Mouse (Mus musculus) heart, postnatal 0 days (tissue): ENCODE measurements at regions not wholly inside any gene's neighbourhood (a gene's known extent, or its start where the extent isn't known, plus 50 kb on each side); places are given as distances from the start of the nearest gene placed in this dataset.

Source experiments
- ATAC-seq: fragments of 200-750 bp; cut with Nextera tagmentation; 2 replicates; pipeline ENCODE4 v1.8.0; 2017; ENCODE audit warnings: low read depth, moderate number of reproducible peaks, moderate library complexity; ENCODE audit not compliant: insufficient read depth
- DNase-seq: peaks from one replicate; pipeline ENCODE4 v3.0.0-alpha.2; 2016; ENCODE audit warnings: low spot score
- H3K27ac ChIP-seq: fragments of 300-500 bp; sonication (generic); 2 replicates; pipeline ENCODE4 v1.5.1; 2014; ENCODE audit warnings: low read depth, mild to moderate bottlenecking
- H3K27me3 ChIP-seq: fragments of 300-500 bp; sonication (generic); 2 replicates; pipeline ENCODE4 v1.6.1; 2014; ENCODE audit warnings: low read length, mixed read lengths; ENCODE audit not compliant: control insufficient read depth, insufficient read depth
- H3K36me3 ChIP-seq: fragments of 300-500 bp; sonication (generic); replicated peaks from 2 replicates; pipeline ENCODE4 v1.6.1; 2014; ENCODE audit warnings: low read length, mixed read lengths; ENCODE audit not compliant: control insufficient read depth, insufficient read depth
- H3K4me1 ChIP-seq: fragments of 300-500 bp; sonication (generic); 2 replicates; pipeline ENCODE4 v1.6.1; 2014; ENCODE audit warnings: antibody characterized with exemption; ENCODE audit not compliant: control insufficient read depth, insufficient read depth
- H3K4me2 ChIP-seq: fragments of 300-500 bp; sonication (generic); 2 replicates; pipeline ENCODE4 v1.6.1; 2014; ENCODE audit warnings: low read depth, mild to moderate bottlenecking, low read length, moderate library complexity
- H3K4me3 ChIP-seq: fragments of 300-500 bp; sonication (generic); 2 replicates; pipeline ENCODE4 v1.5.1; 2014; ENCODE audit warnings: low read depth, low read length
- H3K9ac ChIP-seq: fragments of 300-500 bp; sonication (generic); replicated peaks from 2 replicates; pipeline ENCODE4 v1.6.1; 2014; ENCODE audit warnings: low read depth, low read length, mixed read lengths
- H3K9me3 ChIP-seq: fragments of 300-500 bp; sonication (generic); replicated peaks from 2 replicates; pipeline ENCODE4 v1.6.1; 2016; ENCODE audit warnings: low read length; ENCODE audit not compliant: control insufficient read depth
- CTCF ChIP-seq: IDR thresholded peaks from 2 replicates; pipeline ENCODE4 v1.5.1; 2016; ENCODE audit warnings: antibody characterized with exemption, control low read depth, low read depth
- EP300 ChIP-seq: IDR thresholded peaks from 2 replicates; pipeline ENCODE4 v1.6.1; 2016; ENCODE audit warnings: antibody characterized with exemption, low read depth
- WGBS: fragments of 180-500 bp; shearing (Covaris S2); extraction: QIAGEN DNeasy Blood & Tissue Kit; methylation state at CpG from one replicate; pipeline ENCODE4 v1.1.7; 2014; 5-methylcytosine and 5-hydroxymethylcytosine counted together

DNA sequence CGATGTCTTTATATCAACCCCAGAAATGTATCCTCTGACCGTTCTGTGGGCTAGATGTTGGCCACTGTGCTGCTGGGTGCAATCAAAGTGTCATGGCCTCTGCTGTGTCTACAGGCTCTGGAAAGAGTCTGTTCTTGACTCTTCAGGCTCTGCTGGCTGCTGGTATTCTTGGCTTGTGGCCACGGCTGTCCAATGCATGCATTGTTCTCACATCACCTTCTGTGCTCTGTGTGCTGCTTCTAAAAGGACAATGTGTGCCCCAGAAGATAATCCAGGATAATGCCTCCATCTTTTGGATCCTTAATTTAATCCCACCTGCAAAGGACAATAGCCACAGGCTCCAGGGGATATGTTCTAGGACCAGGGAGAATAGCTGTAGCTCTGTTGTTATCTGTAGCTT is 77.5 kb upstream of the Dapl1 start:
- H3K27me3 ChIP-seq, result no peaks in the 10 kb centered on the region
- H3K27ac ChIP-seq, result peak overlapping the region; percentile 77
- ATAC-seq (peak; percentile 82), DNase-seq (peak; percentile 34)
- no peak for TF ChIP-seq EP300
- no peak for TF ChIP-seq CTCF
- no peak overlapping the region for H3K4me3 ChIP-seq
- no peak overlapping the region for H3K9ac ChIP-seq
- no peaks in the 10 kb centered on the region for H3K36me3 ChIP-seq
- H3K9me3 ChIP-seq, result no peaks in the 10 kb centered on the region; the same call in 1 of the 2 replicates
- 26% methylated on average over 3 of the region's 3 CpGs for WGBS
- no peak overlapping the region for H3K4me2 ChIP-seq
- peaks cover 18% of the 10 kb centered on the region for H3K4me1 ChIP-seq

DNA sequence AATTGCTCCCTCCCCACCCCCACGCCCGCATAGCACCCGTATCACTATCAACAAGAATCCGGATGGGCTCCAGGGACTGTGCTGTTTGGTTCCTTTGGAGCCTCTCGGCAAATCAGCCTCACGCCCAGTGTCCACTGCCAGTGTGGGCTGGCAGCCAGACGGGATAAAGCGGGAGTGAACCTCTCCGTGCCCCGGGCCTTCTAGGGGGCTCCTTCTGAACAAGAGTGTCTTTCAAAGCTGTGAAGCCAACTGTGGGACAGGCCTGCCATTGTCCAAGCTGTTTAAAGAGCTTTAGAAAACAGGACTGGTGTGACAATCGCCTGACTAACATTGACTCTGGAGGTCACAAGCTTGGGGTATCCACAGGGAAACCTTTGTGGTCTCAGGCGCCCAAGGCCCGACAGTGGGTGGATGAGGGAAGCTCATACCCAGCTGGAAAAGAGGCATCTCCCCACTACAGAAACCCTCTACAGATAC is 76.9 kb upstream of the Dapl1 start:
- 39% methylated on average over 13 of the region's 13 CpGs for WGBS
- no peaks in the 10 kb centered on the region for H3K36me3 ChIP-seq
- H3K4me3 ChIP-seq, result no peak overlapping the region
- no peak for TF ChIP-seq EP300
- TF ChIP-seq CTCF, result no peak
- no peaks in the 10 kb centered on the region for H3K27me3 ChIP-seq
- peak; percentile 84 for ATAC-seq
- peak; percentile 42 for DNase-seq
- H3K9ac ChIP-seq, result no peak overlapping the region
- H3K4me2 ChIP-seq, result no peak overlapping the region
- peaks cover 2% of the 10 kb centered on the region for H3K9me3 ChIP-seq
- peaks cover 18% of the 10 kb centered on the region for H3K4me1 ChIP-seq
- peak overlapping the region; percentile 77 for H3K27ac ChIP-seq

DNA sequence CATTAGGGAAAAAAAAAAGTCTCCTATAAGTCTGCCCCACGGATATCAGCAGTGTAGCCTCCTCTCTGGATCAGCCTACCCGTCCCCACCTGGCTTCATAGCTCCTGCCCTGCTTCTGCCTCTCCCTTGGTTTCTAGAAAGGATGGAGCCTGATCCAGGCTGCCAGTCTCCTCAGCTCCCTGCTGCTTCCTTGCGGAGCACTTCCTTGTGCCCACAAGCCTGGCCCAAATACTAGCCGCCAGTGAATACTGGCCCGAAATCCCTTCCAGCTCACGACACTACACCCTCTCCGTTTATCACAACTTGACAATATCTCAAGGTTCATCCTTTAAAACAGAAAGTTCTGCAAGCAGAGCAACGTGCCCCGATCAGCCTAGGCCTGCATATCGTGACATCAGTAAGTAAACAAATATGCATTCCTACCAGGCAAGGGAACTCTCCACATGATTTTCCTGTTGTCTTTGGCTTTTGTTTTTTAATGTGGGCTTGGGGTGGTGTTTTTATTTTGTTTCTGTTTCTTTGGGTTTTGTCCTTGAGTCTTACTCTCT is 76.3 kb upstream of the Dapl1 start:
- DNase-seq (no peak), ATAC-seq (no peak)
- 77% methylated on average over 10 of the region's 10 CpGs for WGBS
- TF ChIP-seq CTCF (no peak), EP300 (no peak)
- Histone ChIP-seq H3K27me3 (no peaks in the 10 kb centered on the region), H3K4me1 (peaks cover 18% of the 10 kb centered on the region), H3K4me2 (no peak overlapping the region), H3K9me3 (peaks cover 7% of the 10 kb centered on the region), H3K4me3 (no peak overlapping the region), H3K36me3 (no peaks in the 10 kb centered on the region), H3K27ac (peak overlapping the region; percentile 77), H3K9ac (no peak overlapping the region)

DNA sequence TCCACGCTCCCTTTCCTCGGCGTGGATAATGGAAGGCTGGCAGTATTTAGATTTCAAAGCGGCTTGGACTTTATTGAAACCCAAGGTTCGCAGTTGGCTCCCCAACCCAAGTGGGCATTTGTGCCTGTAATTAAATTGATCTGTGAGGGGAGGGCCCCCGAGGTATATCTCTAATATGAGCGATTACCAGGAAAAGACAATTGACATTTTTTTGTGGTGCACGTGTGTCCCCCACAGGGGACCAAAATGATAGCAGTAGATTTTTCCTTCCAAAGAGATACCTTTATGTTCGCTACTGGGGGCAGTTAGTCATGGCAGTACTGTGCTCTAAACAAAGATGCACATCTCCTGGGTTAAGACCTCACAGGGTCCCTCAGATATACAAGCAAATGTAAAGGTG is 69.8 kb upstream of the Dapl1 start:
- Histone ChIP-seq H3K27ac (no peak overlapping the region), H3K27me3 (no peaks in the 10 kb centered on the region), H3K9me3 (peaks cover 7% of the 10 kb centered on the region), H3K4me1 (peaks cover 4% of the 10 kb centered on the region; the same call in 1 of the 2 replicates), H3K4me3 (no peak overlapping the region), H3K36me3 (no peaks in the 10 kb centered on the region), H3K9ac (no peak overlapping the region), H3K4me2 (no peak overlapping the region)
- 90% methylated on average over 9 of the region's 9 CpGs for WGBS
- no peak for DNase-seq
- TF ChIP-seq EP300, result no peak
- no peak for TF ChIP-seq CTCF
- ATAC-seq, result no peak

DNA sequence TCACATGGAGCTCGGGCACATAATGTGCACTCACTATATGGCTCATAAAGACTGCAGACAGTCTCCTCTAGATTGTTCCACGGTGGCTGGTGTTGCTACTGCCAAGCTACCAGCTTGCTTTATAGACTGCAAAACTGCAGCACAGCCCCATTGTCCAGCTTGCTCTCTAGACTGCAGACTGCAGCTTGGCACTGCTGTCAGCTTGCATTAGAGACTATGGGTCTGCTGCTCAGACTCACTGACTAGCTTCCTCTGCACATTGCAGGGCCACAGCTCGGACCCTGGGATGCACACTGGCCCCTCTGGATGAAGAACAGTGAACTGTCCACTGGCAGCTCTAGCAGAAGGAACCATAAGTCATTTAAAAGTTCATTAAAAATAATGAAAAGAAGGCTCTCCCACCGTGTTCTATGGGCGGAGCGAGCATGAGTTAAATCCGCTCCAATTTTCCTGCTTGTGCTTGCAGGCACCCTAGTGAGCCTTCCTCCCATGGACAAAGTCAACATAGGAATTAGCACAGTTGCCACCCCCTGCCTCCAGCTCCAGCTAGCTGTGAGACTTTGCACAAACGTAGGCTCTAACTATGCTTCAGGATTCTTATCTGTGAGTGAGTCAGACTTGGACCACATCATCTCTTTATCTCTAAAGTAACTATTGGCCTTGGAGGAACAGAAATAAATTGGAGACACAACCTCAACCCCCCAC is 67.8 kb upstream of the Dapl1 start:
- peaks cover 9% of the 10 kb centered on the region; the same call in 1 of the 2 replicates for H3K4me1 ChIP-seq
- H3K9me3 ChIP-seq, result peaks cover 7% of the 10 kb centered on the region
- H3K4me2 ChIP-seq, result no peak overlapping the region
- ATAC-seq (0 out of 2 replicates have a peak, but pooled peaks have one; percentile 27), DNase-seq (no peak)
- H3K36me3 ChIP-seq, result no peaks in the 10 kb centered on the region
- no peak overlapping the region for H3K9ac ChIP-seq
- H3K4me3 ChIP-seq, result no peak overlapping the region
- TF ChIP-seq EP300 (no peak), CTCF (no peak)
- H3K27ac ChIP-seq, result no peak overlapping the region
- H3K27me3 ChIP-seq, result no peaks in the 10 kb centered on the region
- WGBS, result 57% methylated on average over 8 of the region's 8 CpGs
